Mouse (Mus musculus) adrenal gland, postnatal 4 days (tissue): ENCODE data around the gene Map3k4. TPM values are rescaled to one million over a fixed set of nuclear protein-coding genes. Genes with fewer than 3 reads are reported as not detected.
"Not testable (repeated sequence)": the region's sequence is repeated elsewhere in the genome, so short reads cannot be mapped to it uniquely, and the experiment has no call there.

Source experiments
- DNase-seq, 2 experiments: peaks; one replicate each; pipeline ENCODE4 v3.0.0; 2021 to 2022; ENCODE audit warnings: low spot score in 2 of 2, mixed read lengths in 2 of 2
- total RNA-seq, 2 experiments: library from RNA; stranded (reverse); gene quantifications; 2 replicates each; pipeline ENCODE4 v1.2.3; 2021

Gene Map3k4
- total RNA-seq, 2 experiments from 2014 or later, result 31.7 to 44.0 TPM

GRCm38 (mm10) chr17:12309059-12309458, 9.5 kb downstream of the Map3k4 start:
- no peak for DNase-seq

- no peak for DNase-seq
These were observed 11.1 kb downstream of the Map3k4 start for GRCm38 (mm10) chr17:12307251-12308135.

- DNase-seq, result no peak
These were observed 13.9 kb downstream of the Map3k4 start for GRCm38 (mm10) chr17:12304658-12305057.

GRCm38 (mm10) chr17:12300896-12301706, 17.5 kb downstream of the Map3k4 start:
- no peak for DNase-seq

DNA sequence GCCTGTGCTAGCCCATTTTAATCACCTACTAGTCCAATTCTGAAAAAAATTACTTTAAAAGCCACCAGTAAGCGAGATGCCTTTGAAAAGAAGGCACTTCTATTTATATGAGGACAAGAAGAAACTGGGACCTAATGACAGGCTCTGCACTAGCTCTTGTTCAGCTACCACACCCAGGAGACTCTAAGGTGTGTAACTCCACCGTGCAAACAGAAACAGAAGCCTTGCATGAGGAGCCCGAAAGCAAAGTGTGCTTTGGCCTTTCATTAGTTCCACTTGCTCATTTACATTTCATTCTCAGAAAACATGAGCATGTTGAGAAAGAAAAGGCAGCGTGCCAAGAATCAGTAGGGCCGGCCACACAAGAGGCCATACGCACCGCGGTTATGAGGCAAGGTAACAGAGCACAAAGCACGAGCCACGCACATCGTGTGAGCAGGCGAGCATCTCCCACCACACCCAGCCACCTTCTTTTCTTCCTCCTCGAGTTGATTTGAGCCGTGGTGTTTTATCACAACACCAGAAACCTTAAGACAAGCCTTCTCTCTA, 18.4 kb downstream of the Map3k4 start:
- DNase-seq, result no peak

DNA sequence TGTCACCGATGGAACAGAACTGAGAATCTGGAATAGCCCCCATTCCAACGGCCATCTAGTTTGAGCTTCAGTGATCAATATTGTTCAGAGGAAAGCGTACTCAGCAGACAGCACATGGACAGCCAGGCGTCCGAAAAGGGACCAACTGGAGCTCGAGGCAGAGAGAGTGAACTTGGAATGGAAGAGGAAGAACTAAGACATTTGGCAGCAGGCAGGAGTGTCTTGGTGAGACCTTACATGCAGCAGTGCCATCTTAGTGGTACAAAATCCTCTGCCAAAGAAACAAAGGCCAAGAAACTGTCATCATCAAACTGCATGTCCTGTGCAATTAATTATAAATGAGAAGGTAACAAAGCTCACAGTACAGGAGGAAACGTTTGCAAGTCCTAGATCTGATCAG, 19.2 kb downstream of the Map3k4 start:
- no peak for DNase-seq

GRCm38 (mm10) chr17:12297978-12298377, 20.6 kb downstream of the Map3k4 start:
- no peak for DNase-seq

DNA sequence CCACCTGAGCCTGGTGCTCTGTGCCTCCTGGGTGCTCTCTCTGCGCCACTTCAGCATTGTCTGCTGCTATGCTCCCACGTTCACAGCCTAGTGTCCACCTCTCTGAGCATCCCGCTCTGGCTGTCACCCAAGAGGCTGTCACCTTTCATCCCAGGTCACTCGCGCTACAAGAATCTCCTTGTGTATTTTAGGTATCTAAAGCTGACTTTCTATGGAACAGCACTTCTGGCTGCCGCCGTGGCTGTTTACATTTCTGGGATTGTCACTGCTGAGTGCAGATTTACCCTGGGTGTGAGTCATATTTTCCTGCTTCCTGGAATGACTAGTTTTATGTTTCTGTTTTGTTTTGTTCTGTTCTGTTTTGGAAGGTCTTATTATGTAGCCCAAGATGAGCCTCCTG, 21.3 kb downstream of the Map3k4 start:
- DNase-seq, result no peak

GRCm38 (mm10) chr17:12295926-12296325, 22.7 kb downstream of the Map3k4 start:
- DNase-seq, result not testable (repeated sequence)

- no peak for DNase-seq
These were observed 24.2 kb downstream of the Map3k4 start for GRCm38 (mm10) chr17:12294424-12294823.

- DNase-seq, result no peak
These were observed 25.0 kb downstream of the Map3k4 start for GRCm38 (mm10) chr17:12293571-12293970.

DNA sequence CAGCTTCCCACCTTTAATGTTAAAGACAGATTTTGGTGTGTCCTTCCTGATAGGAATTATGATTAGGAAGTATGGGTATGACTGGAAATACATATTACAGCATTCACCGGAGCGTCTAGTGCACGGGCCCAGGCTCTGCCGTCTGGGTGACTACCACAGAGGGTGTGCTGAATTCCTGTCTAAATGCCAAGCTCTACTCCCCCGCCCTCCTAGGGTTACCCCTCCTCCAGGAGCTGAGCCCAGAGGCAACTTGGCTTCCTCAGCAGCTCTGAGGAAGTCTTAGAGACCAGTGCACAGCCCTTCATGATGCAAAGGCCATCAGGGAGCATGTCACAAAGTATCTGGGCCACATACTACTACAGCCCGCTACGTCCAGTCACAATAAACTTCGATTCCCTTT, 25.7 kb downstream of the Map3k4 start:
- DNase-seq, result no peak

DNA sequence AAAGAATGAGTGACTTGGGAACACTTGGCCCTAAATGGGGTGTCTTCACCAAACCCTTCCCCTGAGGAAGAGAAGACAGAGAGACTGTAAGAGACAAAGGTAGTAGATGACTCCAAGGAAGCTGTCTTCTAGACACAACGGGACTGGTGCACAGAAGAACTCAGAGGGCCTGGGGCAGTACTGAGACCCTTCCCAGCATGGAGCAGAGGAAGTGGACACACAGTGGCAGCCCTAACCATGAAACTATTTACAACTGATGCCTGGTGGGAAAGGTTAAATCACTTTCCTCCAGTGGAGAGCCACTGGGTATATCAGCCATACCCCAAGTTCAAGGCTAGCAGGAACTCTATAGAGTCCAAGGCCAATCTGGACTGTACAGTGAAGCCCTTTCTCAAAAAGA, 26.2 kb downstream of the Map3k4 start:
- DNase-seq, result no peak

DNA sequence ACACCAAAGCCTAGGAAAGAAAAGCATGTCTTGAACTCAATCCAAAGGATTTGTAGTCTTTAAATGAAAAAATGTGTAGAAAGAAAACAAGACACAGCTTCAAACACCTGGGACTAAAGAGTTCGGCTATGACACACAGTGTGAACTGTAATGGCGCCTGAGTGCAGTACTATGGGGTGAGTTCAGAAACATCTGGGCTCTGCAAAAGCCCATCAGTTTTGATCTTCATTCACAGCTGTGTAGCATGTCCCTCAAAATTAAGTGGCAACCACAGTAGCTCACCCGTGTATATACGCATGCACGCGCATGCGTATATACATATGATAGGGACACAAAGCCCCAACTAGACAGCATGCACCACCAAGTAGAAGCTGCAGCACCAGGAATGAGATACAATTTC, 27.4 kb downstream of the Map3k4 start:
- DNase-seq, result no peak

DNA sequence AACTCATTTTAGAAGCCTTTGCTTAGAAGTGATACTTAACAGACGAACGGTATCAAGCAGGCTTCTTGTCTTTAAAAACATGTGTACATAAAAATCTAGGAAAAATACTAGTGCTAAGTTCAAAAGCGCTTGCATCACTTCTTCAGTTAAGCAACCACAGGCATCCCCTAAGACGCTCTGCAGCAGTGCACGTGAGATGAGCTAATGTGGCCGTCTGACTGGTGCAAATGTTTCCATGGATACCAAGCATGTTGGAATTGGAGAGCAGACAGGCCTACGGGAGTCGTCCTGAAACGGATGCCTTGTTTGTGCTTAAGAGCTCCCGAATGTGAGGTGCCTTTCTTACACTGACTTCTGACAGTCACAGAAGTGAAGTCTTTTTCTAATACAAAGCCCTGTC, 27.9 kb downstream of the Map3k4 start:
- DNase-seq, result no peak

DNA sequence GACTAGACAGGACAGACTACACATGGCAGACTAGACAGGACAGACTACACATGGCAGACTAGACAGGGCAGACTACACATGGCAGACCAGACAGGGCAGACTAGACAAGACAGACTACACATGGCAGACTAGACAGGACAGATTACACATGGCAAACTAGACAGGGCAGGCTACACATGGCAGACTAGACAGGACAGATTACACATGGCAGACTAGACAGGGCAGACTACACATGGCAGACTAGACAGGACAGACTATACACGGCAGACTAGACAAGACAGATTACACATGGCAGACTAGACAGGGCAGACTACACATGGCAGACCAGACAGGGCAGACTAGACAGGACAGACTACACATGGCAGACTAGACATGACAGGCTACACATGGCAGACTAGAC, 28.8 kb downstream of the Map3k4 start:
- DNase-seq, result not testable (repeated sequence)

DNA sequence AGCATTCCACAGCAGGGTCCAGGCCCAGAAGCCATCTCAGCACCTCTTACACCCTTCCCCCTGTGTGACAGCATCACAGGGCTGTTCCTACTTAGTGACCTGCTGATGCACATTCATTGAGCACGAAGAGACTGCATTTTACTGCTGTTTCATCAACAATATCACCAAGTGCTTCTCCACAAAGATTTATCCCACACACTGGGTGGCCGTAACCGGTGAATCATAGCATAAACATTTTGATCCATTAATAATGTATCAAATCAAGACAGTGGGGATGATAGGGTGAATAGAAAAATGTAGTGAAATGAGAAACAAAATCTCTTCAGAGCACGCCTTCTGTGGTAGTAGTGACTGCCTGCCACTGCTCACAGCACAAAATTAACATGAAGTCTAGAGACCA, 29.7 kb downstream of the Map3k4 start:
- no peak for DNase-seq

GRCm38 (mm10) chr17:12279810-12280209, 38.8 kb downstream of the Map3k4 start:
- no peak for DNase-seq

GRCm38 (mm10) chr17:12278073-12278472, 40.5 kb downstream of the Map3k4 start:
- no peak for DNase-seq

DNA sequence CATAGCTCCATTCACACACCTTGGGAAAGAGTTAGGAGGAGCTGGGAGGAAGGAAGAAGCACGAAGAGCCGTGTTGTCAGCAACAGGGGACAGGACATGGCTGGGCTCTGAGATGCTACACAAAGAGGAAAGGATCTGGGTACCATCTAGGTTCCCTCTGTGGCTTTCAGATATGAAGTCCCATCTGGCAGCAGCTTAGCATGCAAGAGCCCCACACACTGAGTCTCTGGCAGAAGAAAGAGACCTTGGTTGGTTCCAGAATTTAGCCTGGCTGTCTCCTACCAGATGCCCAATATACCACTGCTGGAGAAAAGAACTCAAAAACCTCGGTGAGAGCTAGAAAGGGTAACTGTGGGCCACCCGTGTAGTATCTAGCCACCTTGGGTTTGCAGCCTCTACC, 41.3 kb downstream of the Map3k4 start:
- DNase-seq, result no peak

DNA sequence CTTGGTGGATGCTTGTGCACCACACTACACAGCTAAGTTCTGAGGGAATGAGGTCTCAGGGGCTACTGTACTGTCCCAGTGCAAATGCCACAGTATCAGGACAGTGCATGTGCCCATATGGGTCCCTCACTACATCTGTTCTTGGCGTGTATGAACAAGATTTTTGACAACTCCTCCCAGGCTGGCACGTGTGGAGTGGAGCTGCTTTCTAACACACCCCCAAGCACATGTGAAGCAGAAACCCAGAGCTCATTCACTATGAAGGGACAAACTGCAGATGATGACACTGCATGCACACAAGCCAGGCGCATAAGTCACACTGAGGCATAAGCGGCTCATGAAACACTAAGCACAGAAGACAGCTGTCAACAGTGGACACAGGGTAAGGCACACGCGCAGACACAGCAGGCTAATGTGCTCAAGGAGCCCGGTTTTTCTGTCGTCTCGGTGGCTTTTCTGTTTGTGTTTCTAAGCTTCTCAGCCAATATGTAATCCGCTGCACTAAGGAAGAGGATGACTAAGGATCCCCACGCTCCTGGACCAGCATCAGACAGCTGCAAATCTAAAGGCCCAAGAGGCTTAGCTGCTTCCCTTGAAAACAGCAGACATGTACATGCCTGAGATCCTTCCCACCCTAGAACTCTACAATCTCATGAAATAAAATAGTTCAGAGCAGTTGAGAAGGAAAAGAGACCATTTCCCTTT, 41.9 kb downstream of the Map3k4 start:
- no peak for DNase-seq
